Comparison of ENCODE assay signal across 18 mouse cellular contexts in genomic region chr7:63060996-63061395, GRCm38 (mm10).
DNase-seq lines count a peak whose midpoint lies in the region; TF ChIP-seq lines count a peak whose summit lies in the region.
"Had no signal": no experiment of that assay in that cellular context is flagged by ENCODE, and none has a peak within 500 bp of the region (broad histone marks: within the 10 kb centered on the region; RNA-seq: fewer than 3 reads in every experiment).

No protein-coding gene starts in this region.

- TF ChIP-seq POLR2A in lung, adult 2 months (IDR thresholded peaks at IDR 0.05; ENCODE audit: borderline replicate concordance, extremely low read depth, low read depth, low read length), result no peak

- H3K4me1 ChIP-seq in lung, adult 2 months (ENCODE audit: control insufficient read depth, insufficient read depth, low read length), result no peaks in the 10 kb centered on the region
- H3K4me1 ChIP-seq: heart, embryonic 15.5 days; lung, embryonic 15.5 days had no signal

- peak; percentile 8 for DNase-seq in right cerebral cortex, adult 18-20 months
- DNase-seq in right cerebral cortex, postnatal 25 days, result no peak
- peak; percentile 29 to 60 for DNase-seq in layer of hippocampus, adult 2 months (ENCODE audit: low spot score in 2 of 2)
- peak; percentile 7 for DNase-seq in lung, adult 2 months
- DNase-seq in skeletal muscle tissue, adult 2 months (ENCODE audit: low read depth, low spot score), result peak; percentile 3
- DNase-seq in gastrocnemius, postnatal 10 days, result no peak
- DNase-seq in kidney, postnatal 14 days, result no peak
- no peak for DNase-seq in c-Kit-positive CD71-positive TER-119-positive erythroid progenitor cells, embryonic 14.5 days (ENCODE audit: low spot score)
- DNase-seq: adrenal gland, postnatal 25 days; B cell, adult 2 months; cerebellum, adult 2 months; gastrocnemius, postnatal 25 days; heart, adult 2 months; heart, postnatal 4 days had no signal

- no peak for TF ChIP-seq CTCF in layer of hippocampus, adult 2 months (conservative IDR thresholded peaks at IDR 0.05)
- no peak for TF ChIP-seq CTCF in lung, adult 2 months (IDR thresholded peaks at IDR 0.05; ENCODE audit: insufficient read depth, low read length)

- WGBS in lung, adult 2 months, result 65% methylated on average over 2 of the region's 2 CpGs

- no peak overlapping the region for H3K4me3 ChIP-seq in layer of hippocampus, adult 2 months
- no peak overlapping the region for H3K4me3 ChIP-seq in lung, adult 2 months (replicated peaks; ENCODE audit: extremely low read depth, low read depth, low read length)
- H3K4me3 ChIP-seq: erythroblast, embryonic 14.5 days; heart, adult 2 months; heart, embryonic 15.5 days; left cerebral cortex, adult 2 months; lung, embryonic 15.5 days had no signal

- no peak overlapping the region for H3K27ac ChIP-seq in layer of hippocampus, adult 2 months
- H3K27ac ChIP-seq: heart, adult 2 months; heart, embryonic 15.5 days; left cerebral cortex, adult 2 months; lung, embryonic 15.5 days had no signal

Comparison
In these comparisons a context has a peak if more than half of its experiments do, and no peak if none do; other contexts are left out.
1. DNase-seq: peak in right cerebral cortex, adult 18-20 months (single experiment), layer of hippocampus, adult 2 months (2 of 2), lung, adult 2 months (single experiment) and skeletal muscle tissue, adult 2 months (single experiment); none in right cerebral cortex, postnatal 25 days (single experiment), gastrocnemius, postnatal 10 days (single experiment), kidney, postnatal 14 days (single experiment) and c-Kit-positive CD71-positive TER-119-positive erythroid progenitor cells, embryonic 14.5 days (single experiment).